Mouse (Mus musculus) testis, adult 2 months (tissue): ENCODE data around the gene Pim3.

Experiments
- CTCF ChIP-seq: fragments of 200-500 bp; IDR thresholded peaks from 2 replicates; pipeline ENCODE4 v1.5.1; 2012; ENCODE audit warnings: low read depth, mild to moderate bottlenecking, inconsistent platforms, low read length, moderate library complexity; ENCODE audit not compliant: control insufficient read depth, insufficient read depth, insufficient replicate concordance
- POLR2A ChIP-seq: fragments of 200-500 bp; IDR thresholded peaks from 2 replicates; pipeline ENCODE4 v1.6.1; 2012; ENCODE audit warnings: low read depth, mild to moderate bottlenecking, inconsistent platforms, low read length, moderate library complexity; ENCODE audit not compliant: control insufficient read depth

GRCm38 (mm10) chr15:88906347-88906746 is 44.4 kb downstream of the Pim3 start:
- TF ChIP-seq CTCF = no peak
- TF ChIP-seq POLR2A = no peak
